Mouse (Mus musculus) layer of hippocampus, adult 8-10 months (tissue): ENCODE data around the gene Meis2. TPM values are rescaled to one million over a fixed set of nuclear protein-coding genes. Genes with fewer than 3 reads are reported as not detected.

Experiments
- DNase-seq, 2 experiments: peaks; one replicate each; pipeline ENCODE4 v3.0.0; 2022; ENCODE audit warnings: low spot score in 2 of 2
- total RNA-seq, 4 experiments: library from RNA; stranded (reverse); gene quantifications; 2 replicates each; pipeline ENCODE4 v1.2.4; 2022

Gene Meis2
- total RNA-seq, 4 experiments from 2014 or later = 43.4 to 69.1 (median 50.4) TPM

DNA sequence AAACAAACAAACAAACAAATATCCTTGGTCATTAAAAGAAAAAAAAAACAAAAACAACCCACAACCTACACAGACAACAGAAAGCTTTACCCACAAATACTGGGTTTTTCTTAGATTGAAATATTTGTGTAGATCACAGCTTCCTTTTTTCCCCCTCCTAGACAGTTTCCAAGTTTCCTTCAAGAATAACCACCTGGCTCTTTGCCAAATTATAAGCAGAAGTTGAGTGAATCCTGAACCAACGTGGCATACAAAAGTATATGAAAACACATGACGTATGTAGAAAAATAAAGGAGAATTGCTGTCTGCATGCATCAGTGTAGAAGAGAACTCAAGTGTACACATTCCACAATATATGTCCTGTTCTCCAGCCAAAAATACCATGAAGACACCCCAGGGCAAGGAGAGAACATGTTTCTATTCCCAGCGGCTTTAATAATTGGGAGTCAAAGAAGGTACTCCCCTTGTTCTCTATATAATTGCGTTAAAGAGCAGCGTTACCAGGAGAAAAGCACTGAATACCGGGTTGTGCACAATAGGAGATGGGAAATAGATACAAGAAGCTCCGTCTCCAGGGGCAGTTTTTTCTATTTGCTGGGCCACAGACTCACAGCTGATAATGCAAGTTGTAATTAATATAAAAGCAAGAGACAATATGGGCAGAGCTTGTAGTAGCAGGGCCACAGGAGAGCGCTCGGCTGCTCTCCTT is 13.6 kb downstream of the Meis2 start:
- no peak for DNase-seq

DNA sequence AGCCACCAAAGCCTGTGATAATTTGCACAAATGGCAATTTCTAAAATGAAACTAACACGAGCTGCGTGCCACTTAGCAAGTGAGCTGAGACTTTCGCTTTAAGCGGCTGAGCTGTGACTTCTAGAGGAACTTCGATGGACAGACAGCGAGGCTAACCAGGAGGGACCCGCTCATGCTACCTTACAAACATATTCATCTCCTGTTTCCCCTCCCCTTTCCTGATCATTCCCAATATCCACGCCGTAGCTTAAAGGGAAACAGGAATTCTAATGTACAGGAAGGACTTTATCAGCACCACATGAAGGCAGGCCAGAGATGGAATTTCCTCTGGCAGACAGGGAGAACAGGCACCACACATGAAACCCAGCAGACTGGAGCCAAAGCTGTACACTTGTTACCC is 15.9 kb downstream of the Meis2 start:
- no peak for DNase-seq

DNA sequence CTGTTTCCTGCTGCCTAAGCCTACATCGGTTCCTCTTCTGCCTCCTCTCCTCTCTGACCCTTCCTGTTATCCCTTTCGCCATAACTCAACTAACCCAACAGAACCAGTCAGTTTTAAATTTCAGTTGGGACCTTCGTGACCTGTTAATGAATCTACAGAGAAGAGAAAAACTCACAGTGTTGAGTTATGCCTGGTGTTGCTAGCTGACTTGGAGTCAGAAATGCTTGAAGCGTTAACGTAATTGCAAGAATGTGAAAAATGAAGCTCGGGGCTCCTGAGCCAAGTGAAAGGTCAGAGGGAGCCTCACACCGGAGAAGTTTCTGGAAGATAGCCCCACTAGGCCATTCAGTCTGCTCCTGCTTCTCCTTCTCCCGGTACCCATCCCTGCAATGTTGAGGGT is 18.3 kb downstream of the Meis2 start:
- DNase-seq = no peak

DNA sequence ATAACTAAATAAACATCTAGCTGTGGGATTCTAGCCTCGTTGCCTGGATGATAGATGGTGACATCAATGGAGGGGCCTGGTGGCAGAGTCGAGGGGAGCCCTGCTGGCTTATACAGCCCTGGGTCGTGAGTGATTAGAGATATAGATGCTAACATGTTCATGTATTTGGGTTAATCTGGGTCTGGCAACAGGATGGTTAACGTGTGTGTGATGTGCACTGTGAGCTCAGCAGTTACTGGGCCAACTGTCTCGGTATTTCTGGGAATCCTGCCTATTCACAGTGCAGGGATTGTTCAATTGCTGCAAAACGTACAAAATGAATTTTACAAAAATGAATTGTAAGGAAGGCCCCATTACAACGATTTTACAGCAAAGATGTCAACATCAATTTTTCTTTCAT is 20.6 kb downstream of the Meis2 start:
- no peak for DNase-seq

DNA sequence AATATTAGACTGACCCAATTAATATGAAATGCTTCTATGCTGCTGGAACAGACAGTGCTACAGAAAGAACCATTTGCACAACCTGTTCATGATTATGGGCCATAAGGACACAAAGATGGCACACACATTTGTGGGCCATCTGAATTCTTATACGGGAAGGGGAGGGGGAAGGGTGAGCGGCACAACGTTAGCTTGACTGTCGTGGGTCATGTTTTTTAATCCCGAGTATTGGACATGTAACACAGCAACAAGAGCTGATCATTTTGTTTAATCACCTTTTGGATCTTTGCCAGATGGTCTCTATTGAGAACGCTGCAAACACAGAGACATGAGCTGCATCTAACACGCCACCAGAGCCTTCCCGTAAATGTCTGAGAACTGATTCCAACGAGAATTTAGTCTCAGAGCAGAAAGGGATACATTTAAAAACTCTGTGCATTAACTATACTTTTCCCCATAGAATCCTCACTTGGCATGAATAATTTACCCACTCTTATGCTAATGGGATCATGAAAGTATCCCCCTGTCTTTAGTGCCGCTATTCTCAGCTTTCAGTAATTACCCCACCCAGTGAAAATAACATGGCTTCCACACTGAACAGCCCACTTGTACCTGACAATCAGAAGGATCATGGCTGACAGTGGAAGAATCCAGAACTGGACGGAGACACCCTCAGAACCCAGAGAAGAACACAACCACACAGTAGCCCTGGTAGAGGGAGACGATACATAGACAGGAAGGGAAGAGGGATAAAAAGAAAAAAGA is 22.5 kb downstream of the Meis2 start:
- no peak for DNase-seq

GRCm38 (mm10) chr2:116042447-116042846 is 23.2 kb downstream of the Meis2 start:
- no peak for DNase-seq

DNA sequence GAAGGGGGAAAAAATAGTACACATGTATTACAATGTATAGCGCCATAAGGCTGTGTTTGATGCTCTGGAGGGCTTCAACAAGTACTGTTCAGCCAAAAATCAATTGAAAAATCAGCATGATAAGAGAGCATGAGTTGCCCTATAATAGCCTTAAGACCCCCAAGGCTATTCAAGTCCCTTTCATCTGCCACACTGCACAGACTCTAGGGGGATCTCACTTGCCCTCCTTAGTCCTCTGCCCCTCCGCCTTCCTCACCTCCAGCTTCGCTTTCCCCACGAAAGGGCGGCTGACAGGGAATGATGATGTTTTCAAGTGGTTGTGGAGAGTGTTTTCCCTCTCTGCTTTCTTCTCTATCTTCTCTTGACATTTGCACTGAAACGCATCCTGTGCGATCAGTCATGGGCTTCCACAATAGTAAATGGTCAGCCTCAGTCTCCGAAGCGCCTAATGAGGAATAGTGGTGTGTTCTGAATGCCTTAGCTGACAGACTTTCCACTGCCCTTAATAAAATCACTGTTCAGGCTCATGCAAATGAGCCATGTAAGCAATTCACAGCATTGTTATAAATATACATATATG is 23.9 kb downstream of the Meis2 start:
- no peak for DNase-seq

- no peak for DNase-seq
Observed at GRCm38 (mm10) chr2:116035345-116035744, 30.3 kb downstream of the Meis2 start.

- no peak for DNase-seq
Observed at GRCm38 (mm10) chr2:116028127-116028526, 37.5 kb downstream of the Meis2 start.

DNA sequence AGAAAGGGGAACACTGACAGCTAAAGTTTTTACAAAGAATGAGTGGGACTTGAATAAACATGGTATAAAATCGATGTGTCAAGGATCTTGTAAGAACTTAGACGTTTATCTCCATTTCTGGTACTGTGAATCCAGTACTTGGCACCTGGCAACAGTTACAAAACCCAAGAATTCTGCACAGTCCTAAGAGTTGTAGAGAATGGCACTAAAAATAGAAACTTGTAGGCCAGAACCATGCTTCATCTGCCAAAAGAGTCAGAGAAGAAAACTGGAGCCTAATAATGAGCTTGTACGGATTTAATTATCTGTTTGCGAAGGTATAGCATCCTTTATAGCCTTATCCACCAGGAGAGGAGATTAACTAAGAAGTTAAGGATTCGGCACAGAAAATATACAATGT is 42.8 kb downstream of the Meis2 start:
- no peak for DNase-seq

GRCm38 (mm10) chr2:116021931-116022330 is 43.7 kb downstream of the Meis2 start:
- DNase-seq = no peak

DNA sequence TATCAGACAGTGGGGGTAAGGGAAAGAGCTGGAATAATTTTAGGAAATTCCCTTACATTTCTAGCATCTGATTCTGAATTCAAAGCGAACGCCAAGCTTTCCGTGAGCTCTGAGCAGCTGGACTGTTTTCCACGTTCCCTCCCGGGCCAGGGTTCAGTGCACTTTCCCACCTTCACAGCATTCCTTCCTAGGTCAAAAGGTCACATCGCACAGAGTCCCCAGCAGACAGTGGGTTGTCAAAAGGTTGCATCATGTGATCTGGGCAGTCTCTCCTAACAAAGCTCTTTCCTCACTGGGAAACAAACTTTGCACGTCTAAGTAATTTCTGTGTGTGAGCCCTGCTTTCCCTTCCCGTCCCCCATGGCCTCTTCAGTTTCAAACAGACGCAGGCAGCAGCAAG is 44.6 kb downstream of the Meis2 start:
- DNase-seq = no peak

DNA sequence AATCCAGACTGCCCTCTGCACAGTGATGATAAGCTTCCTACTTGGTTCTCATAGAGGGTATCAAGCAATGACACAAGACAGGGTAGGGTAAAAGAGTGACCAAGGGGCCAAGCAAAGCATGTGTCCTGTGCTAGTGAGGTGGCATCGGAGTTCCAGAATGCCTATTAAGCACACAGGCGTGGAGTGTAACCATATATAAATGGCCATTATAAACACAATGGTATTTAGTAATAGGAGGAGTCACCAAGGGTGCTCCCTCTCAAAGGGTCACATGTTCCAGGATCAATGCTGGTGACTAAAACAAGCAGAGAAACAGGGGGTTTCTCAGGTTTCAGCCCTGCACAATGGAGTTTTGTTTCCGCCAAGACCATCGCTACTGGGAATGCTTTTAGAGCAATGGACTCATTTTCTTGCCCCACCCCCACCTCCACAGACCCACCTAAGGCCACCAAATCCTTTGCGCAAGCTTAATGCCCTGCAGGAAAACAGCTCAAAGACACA is 45.1 kb downstream of the Meis2 start:
- DNase-seq = no peak

GRCm38 (mm10) chr2:116019959-116020358 is 45.7 kb downstream of the Meis2 start:
- no peak for DNase-seq

- no peak for DNase-seq
Observed at GRCm38 (mm10) chr2:116019466-116019794, 46.2 kb downstream of the Meis2 start.

DNA sequence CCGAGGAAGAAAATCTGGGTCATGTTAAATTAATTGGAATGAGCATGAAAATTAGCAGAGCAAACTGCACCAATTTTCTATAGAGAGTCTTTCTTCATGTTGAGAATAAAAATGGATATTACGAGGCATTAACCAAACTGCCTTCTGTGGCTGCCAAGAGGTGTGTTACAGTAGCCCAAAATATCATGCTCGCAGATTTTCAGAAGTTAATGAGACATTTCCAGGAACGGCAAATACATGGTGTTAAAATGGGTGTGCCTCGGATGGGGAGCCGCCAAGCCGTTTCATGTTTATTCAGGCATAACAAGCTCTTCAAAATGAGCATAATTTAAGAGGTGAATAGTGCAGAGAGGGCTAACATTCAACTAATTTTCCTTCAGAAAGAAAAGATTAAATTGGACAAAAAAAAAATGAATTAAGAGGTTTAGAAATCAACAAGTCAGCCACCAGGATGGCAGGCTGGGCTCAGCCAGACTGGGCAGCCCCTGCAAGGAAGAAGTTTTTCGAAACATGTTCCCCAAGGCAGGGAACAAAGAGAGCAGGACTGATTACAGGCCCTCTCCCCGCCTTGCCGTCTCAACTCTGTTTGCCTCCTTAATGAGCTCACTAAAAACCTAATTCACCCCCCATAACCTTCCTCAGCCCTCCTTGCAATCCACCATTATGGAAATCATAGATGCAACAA is 46.7 kb downstream of the Meis2 start:
- DNase-seq = no peak

- DNase-seq = no peak
Observed at GRCm38 (mm10) chr2:116015520-116015919, 50.1 kb downstream of the Meis2 start.

DNA sequence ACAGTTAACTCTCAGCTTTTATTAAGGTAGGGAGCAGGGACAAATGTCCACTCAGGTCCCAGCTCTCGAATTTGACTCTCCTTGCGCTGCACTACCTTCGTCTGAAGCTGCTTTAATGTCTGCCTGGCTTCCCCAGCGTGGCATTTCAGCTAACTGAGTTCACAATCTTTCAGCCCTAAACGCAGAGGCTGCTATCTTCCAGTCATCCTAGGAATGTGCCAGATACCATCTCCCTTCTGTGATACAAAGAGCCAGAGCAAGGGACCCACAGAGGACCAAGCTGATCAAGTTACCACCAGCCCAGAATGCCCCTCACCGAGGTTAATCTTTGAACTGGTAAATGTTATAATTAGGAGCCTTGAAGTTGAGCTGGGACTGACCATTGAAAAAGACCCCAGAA is 55.2 kb downstream of the Meis2 start:
- no peak for DNase-seq

DNA sequence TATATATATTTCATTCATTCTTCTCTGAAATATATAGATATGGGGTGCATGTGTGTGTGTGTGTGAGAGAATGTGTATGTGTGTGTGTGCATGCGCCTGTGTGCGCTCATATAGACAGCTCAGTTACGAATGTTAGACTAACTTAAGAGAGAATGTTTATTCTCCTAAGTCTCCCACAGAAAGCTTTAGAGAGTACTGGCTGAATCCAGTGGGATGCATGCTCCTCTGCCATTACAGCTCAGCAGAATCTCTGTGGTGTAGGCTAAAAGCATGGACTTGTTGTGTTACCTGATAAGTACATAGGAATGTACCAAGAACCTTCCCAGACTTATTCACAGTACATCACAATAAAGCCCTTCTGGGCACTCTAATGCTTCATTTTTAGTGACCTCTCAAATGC is 55.6 kb downstream of the Meis2 start:
- DNase-seq = no peak

DNA sequence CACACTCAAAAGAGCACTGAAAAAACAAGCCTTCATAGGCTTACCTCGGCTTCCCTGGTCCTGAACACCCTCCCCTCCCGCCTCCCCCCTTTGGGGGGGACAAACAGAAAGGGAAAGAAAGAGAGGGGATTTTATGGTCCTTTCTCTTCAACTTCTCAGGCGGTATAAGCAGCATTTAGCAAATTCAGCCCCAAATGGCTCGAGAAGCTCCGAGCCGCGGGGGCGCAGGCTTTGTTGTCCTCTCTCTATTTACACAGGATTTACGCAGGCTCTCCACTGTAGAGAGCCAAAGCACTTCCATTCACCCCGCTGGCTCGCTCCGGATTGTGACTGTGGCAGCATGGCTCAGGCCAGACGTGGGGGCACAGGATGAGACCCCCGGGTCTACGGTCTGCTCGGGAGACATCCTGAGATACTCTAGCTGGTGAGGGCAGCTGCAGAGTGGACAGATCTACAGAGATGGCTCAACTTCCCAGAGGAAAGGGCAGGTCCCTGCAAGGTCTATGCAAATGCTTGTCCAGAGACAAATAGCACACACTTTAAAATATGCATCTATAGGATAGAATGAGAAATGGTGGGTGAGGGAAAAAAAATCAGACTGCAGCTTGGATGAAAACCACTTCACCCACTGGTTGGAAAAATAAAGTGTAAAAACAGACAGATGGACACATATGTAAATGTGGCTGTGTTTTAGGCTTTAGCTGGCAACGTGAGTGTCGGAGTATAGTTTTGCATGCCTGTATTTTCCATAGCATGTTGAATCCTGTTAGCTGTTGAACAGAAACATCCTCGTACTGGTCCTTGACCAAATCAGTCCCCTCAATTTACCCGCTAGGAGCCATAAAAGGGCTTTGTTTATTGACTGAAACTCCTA is 56.3 kb downstream of the Meis2 start:
- DNase-seq = no peak

DNA sequence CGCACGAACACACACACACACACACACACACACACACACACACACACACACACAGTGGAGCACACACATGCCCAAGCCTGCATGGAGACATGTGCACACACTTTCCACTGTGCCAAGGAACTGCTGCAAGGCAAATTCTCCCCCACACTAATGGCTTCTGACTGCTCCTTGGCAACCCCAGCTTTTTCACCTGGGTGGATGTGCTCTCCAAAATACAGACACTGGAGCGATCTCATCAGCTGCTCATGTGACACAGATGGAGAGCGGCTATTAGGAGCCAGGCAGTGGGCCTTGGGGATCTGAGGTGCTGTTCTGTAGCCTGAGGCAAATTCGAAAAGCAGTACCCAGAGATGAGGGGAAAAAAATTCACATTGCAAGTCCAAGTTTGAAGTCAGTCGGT is 63.3 kb downstream of the Meis2 start:
- no peak for DNase-seq
